Mouse (Mus musculus) urinary bladder, postnatal 25 days (tissue): ENCODE data around the gene Vcam1.
A peak's percentile ranks its signal among the peaks of the same experiment; 100 is the strongest.

Experiments used
- DNase-seq: peaks from one replicate; pipeline ENCODE4 v3.0.0; 2022; ENCODE audit warnings: low spot score

The Vcam1 gene

DNA sequence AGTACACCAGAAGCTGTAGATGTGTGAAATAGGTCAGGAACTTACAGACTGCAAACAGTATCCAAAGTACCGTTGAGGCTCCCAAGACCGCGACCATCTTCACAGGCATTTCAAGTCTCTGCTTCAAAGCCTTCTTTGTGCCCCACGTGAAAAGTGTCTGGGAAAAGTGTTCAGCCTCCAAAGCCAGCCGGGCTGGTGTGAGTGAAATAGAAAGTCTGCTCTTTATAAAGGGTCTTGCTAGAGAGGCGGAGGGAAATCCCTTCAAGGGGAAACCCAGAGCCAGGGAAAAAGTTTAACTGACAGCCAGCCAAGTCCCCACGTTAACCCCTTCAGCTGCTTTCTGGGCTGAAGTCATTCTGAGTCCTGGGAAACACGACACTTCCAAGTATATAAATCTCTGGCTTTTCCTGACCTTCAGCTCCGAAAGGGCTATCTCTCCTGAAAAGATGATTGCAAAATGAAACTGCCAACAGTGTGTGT lies at the start of gene Vcam1:
TSS of gene Vcam1 (minus strand) at position 430 of the 480 bp plus-strand sequence.
- peak; percentile 7 for DNase-seq

DNA sequence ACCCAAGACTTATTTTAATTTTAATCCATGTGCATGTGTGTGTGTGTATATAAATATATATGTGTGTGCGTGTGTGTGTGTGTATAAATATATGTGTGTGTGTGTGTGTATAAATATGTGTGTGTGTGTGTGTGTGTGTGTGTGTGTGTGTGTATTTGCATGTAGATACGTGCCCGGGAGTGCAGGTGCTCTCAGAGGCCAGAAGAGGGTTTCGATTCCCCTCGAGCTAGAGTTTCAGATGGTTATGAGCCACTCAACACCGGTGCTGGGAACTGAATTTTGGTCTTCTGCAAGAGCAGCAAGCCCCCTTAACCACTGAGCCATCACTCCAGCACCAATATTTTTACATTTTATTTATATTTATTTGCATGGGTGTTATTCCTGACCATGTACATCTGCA lies 45.6 kb upstream of the Vcam1 start:
- no peak for DNase-seq

DNA sequence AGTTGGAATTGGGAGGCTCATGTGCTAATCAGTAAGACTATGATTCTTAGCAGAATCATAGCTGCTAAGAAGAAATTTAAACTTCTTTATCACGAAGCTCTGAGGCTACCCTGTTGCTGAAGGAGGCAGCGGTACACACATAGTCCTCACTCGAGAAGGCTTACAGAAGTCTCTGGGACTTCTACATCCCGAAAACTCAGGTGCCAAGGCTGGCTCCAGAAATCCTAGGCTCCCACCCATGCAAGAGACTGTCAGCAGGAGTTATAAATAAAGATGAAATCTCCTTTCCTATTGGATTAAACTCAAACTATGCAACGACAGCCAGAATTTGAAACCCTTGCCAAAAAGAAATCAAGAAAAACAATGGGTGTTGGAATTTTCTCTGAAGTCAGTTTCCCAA lies 42.0 kb upstream of the Vcam1 start:
- no peak for DNase-seq

DNA sequence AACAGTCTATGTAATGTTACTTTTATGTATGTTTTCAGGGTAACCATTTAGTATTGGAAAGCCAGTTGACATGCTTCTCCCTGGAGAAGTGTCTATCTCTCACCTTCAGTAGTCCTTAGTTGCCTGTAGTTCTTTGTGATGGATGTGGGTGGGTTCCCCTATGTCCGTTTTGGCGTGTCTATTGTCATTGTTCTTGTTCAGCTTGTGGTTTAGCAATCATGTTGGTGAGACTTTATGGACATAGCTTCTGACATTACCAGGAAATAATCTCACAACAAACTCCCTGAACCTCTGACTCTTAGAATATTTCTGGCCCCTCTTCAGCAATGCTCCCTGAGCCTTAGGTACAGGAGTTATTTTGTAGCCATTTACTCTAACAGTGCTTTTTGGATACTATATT lies 38.6 kb upstream of the Vcam1 start:
- no peak for DNase-seq

DNA sequence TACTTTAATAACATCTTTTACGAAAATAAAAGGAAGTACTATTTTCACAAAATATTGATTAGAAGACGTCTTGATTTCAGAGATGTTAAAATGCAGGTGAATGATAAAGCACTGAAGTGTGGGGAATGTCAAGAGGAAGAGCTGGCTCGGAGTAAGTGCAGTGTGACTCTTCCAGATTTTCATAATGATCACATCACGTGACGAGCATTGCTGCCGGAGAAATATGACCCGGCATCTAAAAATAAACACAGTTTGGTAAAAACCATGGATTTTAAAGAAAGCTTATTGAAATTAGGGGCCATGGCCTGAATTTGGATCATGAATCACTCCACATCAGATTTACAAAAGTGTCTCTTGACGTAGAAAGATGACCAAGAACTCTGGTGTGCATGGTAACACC lies 36.8 kb upstream of the Vcam1 start:
- no peak for DNase-seq

DNA sequence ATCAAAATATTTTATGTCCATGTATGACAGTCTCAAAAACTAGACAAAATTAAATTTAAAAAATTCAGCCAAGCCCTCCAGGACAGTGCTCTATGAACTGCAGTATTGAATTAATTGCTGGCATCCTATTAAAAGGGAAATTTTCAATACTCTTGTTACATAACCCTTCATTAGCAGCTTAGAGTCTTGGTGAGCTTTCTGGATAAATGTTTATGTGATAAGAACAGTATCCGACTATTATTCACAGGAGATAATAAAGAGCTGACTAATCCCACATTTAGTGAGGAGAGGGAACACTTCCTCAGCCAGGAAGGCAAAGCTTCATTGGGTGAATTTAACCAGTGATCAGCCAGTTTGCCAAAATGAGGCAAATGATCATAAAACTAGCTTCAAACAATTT lies 35.5 kb upstream of the Vcam1 start:
- DNase-seq, result no peak

DNA sequence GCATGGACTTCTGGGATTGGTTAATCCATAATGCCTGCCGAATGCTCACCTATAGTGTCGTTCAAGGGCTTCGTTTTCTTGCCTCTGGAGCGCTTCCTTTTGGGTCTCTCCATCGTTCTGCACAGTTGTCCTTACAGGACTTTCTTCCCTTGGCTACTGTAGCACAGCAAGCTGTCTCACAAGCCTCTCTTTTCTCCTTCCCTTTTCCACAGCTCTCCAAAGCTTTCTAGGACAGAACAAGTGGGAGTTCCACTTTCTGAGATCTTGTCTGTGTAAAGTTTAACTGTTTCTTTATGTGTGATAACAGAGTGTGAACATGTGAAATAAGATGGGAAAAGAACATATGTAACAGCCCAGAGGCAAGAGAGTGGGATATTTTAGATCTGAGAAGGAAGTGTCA lies 34.0 kb upstream of the Vcam1 start:
- no peak for DNase-seq

DNA sequence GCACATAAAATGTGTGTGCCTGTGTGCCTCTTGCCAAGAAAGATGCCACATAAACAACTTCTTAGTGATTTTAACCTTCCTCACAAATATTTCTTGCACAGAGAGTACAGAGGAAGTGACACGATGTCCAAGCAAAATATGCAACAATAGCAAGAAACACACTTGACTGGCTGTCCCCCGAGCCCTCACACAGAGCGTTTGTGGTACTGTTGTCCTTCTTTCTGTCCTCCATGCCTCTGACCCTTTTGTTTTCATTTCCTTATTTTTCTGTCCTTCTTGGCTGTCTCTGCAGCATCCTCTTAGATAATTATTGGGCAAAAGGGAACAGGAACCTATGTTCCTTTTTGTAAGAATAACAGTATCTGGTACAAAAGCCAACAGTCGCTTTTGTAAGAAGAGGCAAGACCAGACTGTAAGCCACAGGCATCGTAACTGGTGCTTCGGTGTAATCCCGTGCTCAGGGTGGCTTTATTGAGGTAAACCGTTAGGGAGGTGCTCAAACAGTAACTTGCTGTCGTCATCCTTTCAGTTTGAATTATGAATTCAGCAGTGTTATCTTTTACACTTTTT lies 32.7 kb upstream of the Vcam1 start:
- DNase-seq, result no peak

DNA sequence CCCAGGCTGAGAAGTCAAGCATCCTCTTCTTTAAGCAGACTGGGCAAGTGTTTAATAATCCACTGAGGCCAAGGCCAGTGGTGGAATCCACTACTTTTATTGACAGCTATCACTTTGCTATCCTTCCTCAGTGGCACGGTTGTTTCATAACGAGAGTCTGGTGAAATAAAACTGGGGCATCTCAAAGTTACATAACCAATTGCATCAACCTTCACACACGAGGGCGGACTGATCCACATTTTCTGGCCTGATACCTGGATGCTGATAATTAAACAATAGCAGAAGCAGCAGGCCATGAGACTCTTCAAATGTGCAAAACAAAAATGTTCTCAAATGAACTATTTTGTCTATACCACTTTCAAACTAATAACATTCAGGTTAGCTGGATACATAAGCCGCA lies 29.9 kb upstream of the Vcam1 start:
- no peak for DNase-seq

DNA sequence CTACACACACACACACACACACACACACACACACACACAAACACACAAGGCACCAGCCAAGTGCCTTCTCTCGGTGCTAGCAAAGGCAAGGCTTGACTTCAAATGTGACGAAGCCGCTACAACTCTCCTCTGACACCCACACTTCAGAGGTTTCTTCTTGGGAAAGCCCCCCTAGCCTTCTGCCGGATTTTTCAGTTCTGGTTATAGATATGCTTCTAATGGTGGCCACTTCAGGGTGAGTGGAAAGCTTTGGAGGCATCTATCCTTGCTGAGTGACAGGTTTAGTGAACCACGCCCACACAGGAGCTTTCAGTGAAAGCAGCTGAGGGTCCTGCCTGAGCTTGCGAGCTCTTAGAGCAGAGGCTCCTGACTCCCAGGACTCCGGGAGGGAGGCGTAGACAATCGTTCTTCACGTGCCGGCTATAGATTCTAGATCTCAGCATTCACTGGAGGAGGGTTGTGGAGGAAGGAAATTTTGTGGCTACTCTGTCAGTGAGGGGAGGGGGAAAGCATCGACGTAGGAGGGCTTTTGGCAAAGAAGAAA lies 28.0 kb upstream of the Vcam1 start:
- DNase-seq, result no peak

DNA sequence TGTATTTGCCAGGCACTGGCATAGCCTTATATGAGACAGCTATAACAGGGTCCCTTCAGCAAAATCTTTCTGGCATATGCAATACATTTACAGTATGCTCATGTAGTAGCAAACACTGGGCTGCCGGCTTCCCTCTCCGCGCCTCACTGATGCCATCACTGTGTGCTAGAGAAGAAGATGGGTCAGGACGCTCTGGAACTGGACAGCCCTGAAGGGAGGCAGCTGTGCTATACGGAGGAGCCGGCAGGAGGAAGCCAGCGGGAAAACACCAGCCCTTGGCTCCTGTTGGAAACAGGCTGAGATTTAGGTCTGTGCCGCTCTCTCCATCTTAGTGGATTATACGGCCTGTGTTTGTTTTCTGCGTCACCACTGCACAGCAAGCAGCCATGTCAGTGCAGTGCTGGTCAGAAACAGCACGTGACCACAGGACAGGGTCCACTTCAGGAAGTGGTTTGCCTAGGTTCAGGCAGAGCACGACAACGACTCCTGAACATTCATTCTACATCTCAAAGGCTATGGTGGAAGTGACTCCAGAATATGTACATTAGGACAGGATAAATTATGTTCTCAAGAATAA lies 20.7 kb upstream of the Vcam1 start:
- DNase-seq, result no peak

DNA sequence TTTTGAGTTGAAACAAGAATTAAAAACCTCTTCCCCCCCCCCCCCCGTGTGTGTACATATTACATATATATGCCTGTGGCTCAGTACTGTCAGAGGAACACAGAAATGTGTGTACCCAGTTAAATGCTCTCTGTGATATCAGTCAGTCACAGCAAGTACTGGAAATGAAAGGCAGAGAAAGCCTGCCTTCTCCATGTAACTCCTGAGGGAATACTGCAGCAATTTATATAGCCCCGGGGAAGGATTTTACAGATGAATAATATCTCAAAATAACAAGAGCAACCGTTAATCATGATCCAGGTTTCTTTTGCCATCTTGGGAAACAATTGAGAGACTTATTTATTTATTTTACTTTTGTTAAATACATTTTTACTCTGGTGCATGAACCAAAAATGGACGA lies 19.6 kb upstream of the Vcam1 start:
- DNase-seq, result no peak

DNA sequence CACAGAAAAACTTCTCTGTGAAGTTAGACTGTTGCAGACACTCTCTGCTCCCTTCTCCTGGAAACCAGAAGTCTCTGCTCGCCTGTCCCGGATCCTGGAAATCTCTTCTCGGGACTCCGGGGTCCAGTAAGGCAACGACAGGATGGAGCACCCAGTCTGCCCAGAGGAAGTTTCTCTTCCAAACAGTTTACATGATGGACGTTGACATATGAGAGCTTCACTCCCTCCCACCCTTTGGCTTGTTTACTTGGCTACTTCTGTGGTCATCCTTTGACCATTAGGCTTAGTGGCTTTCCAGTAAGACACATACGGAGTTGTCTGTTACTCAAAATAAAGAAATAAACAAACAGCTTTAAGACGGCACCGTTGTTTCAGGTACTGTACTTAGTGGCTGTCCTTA lies 19.2 kb upstream of the Vcam1 start:
- DNase-seq, result no peak

DNA sequence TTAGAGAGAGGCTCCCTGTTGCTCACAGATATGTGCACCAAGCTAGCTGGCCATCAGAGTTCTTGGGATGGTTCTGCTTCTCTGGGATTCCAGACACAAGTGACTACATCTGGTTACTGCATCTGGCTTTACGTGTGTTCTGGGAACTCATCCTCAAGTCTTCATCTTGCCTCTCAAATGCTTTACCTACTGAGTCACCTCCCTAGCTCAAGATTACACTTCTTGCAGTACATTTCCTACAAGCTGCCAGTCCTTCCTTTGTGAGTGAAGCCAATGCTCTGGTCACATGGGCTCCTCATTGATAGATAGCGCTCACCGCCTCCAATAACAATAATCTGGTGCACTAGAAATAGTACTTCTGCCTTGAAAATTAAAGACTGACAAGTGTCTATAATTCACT lies 11.7 kb upstream of the Vcam1 start:
- no peak for DNase-seq

DNA sequence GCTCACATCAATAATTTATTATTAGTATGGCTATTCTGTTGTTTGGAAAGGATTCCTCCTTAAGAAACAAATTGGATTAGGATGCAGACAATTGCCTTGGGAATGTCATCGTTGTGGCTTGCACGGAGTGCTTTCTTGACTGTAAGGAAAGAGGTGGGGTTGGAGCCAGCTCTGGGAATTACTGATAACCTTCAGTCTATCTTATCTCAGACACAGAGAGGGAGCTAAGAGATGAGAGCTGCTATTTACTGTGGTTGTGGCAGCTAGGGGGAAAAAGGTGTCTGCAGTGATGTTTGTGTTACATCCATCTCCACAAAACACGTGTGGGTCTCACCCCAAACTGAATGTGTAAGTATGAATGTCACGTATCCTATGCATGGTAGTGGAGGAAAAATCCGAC lies 9.5 kb upstream of the Vcam1 start:
- no peak for DNase-seq

DNA sequence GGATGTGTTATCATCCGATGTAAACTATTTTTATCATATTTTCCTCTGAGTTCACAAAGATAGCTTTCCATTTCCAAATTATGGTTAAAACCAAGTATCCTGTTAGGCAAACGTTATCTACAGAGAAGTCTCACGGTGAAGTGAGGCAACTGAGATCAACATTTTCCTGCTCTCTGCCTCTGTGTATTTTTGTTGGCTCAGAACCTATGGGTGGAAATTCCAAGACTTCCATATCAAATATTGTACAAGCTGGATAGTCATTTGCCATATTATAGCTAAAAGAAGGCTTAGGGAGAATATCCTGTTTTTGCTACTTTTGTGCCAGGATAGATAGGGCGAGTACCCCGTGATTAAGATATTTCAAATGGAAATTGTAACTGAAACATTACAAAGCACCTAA lies 8.6 kb upstream of the Vcam1 start:
- no peak for DNase-seq

DNA sequence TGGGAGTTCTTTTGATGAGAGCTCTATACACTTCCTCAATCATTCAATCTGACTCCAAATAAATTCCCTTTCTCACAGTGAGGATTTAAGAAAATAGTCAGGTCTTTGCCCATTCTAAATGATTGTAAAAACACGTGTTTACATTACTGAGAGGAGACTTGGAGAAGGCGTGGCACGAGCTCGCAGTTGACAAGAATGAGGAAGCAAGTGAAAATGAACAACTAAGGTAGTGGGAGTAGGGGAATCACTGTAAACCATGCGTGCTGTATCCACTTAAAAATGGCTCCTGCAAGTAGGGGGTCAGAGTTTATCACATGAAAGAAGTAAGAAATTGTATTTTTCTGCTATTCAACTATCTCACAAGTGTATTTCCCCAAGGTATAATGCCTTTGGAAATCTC lies 3.9 kb upstream of the Vcam1 start:
- no peak for DNase-seq

DNA sequence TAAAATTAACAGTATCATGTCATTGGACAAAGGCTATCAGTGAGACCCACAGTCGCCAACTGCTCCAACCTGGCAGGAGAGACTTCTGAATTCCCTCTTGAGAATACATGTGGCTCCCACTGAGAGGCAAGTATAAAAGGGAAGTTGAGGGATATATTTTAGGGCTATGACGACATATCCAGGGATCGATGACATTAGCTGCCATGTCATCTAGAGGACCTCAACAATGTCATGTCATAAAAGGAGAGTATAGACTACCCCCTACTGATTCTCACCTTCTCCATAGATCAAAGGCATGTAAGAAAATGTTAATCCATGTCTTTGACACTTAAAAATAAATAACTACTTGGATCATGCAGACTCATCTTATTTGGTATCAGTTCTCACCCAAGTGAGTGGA lies 1.2 kb upstream of the Vcam1 start:
- DNase-seq, result no peak

DNA sequence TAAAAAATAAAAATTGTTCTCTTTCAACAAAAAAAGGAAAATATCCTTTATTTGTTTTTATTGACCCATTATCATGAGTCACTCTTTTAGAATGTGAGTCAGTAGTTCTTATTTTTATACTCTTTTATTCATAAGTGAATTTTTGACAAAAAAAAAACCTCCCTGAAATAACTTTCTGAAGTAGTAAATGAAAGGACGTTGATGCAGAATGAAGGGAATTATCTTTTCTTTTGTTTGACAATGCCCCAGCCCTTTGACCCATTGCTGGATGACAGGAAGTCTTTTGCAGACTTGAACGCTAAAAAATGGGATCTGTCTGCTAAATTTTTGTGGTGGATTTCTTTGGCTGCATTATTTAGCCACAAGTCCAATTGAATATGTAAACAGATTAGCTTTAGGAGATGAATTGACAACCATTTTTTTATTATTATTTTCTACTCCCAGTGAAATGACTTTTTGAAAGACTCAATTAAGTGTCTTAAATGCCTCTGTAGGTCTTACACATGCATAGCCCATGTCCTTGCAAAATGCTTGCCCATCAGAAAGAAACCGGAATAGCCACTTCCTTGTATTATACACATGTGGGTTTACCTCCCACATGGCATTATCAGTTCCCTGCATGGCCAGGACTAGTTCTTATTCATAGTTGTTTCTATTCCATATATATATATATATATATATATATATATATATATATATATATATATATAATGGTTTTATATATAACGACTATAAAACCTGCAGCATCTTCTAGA lies 530 bp upstream of the Vcam1 start:
- DNase-seq, result no peak

DNA sequence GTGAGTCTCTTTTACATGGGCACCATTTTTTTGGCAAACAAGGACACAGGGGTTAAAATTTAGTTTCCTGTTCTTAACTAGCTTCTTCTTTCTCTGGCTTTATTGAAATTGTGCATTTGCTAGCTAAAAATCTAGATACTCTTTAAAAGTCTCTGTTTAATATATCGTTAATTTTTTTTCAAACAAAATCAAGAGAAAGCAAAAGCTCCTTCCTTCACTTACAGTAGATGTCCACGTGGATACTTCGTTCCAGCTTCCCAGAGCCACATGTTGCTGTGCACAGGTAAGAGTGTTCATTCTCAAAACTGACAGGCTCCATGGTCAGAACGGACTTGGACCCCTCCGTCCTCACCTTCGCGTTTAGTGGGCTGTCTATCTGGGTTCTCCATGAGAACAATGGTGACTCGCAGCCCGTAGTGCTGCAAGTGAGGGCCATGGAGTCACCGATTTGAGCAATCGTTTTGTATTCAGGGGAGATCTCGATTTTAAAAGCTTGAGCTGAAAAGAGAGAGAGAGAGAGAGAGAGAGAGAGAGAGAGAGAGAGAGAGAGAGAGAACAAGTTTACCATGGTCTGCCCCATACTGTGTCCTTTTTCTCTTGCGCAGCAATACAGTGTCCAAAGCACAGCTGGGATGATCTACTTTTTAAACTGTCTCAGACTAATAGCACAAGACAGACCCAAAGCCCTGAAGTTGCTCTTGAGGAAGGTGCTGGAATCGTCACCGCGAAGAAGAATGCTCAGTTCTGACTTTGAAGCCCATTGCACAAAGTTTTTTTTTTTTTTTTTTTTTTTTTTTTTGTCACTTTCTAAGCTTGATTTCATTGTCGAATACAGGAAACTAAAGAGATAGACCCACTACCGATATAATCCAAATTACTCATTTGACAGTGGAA lies 930 bp downstream of the Vcam1 start:
- DNase-seq, result no peak

DNA sequence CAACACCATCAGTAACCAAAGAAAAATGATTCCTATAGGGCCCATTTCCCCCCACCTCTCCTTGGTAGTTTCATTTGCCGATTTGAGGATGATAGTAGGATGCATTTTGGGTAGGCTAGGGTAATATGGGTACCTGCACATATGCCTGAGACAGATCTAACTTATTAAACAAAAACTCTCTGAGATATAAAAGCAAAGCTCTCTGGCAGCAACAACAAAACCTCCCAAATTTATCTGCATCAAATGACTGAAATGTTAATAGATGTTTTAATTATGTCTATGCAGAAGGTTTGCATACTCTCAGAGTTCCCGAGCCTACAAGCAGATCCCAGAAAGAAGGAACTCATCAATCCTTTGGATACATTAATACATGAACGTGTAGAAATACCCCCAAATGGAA lies 1.7 kb downstream of the Vcam1 start:
- no peak for DNase-seq

DNA sequence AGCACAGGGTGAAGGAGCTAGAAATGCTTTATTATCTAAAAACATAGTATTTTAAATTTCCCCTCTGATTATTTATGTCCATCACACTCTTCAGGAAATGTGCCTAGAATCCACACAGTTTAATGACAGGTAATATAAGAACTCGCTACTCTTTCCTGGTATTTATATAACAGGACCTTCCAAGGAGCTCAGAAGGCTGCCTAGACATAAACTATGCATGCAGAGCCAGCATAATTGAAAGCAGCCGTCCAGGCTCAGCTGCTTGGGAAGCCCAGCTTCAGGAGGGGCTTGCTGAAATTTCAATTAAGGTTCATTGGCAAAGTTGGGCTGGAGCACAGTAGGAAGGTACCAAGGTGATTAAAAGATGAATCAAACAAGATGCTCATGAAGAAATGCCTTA lies 2.2 kb downstream of the Vcam1 start:
- DNase-seq, result no peak
